Mouse (Mus musculus): Measurements from ENCODE around the gene Sgms1. TPM values are rescaled to one million over a fixed set of nuclear protein-coding genes. Genes with fewer than 3 reads are reported as not detected.

Sgms1 gene
- polyA plus RNA-seq, 1 experiment from 2014 or later = 13.8 TPM

DNA sequence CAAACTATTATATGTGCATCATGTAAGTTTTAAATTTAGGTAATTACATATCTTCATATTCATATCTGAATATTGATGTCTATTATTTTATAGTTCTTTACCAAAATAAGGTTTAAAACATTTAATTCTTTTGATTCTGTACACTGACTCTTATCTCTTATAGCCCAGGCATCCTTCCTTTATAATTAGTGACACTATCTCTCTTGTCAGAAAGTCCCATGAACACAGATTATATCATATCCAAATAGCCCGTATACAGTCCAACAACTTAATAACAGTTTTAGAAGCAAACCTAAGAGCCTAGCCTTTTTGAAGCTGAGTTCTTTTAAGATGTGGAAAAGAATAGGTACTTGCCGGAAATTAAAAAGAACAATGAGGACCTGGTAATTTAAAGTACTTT is 135.3 kb downstream of the Sgms1 start:
- Histone ChIP-seq H3K4me1 (ENCODE audit: control insufficient read depth, insufficient read depth, low read length) (peaks cover 10% of the 10 kb centered on the region; the same call in 1 of the 2 replicates), H3K36me3 (ENCODE audit: control insufficient read depth, insufficient read depth, low read length) (no peaks in the 10 kb centered on the region), H3K4me2 (ENCODE audit: low read length) (no peak overlapping the region), H3K9ac (replicated peaks; ENCODE audit: low read length) (no peak overlapping the region), H3K4me3 (replicated peaks; ENCODE audit: low read depth, low read length) (no peak overlapping the region), H3K9me3 (ENCODE audit: control insufficient read depth, low read length) (no peaks in the 10 kb centered on the region), H3K27ac (replicated peaks; ENCODE audit: low read depth, low read length) (no peak overlapping the region), H3K27me3 (ENCODE audit: control insufficient read depth, insufficient read depth, low read length) (no peaks in the 10 kb centered on the region)
- ATAC-seq (ENCODE audit: low FRiP score, low TSS enrichment) (no peak), DNase-seq (no peak)
- WGBS = 73% methylated on average over 2 of the region's 2 CpGs

DNA sequence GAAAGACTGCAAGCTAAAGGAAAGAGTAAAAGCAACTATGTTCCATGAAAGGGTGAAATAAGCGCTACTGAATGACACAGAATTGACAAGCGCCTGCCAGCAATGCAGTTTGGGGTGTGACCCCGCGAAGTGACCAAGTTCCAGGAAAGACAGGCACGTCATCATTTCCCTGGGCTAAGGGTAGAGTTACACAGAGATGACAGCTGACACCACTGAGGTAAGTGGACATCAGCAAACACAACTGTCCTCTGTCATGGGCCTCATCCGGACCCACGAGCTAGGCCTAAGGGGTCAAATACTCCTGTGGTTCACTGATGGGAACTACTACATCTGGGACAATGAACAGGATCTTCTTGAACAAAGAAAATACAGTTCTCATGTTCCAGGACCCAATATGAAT is 136.5 kb downstream of the Sgms1 start:
- Histone ChIP-seq H3K9ac (replicated peaks; ENCODE audit: low read length) (no peak overlapping the region), H3K4me1 (ENCODE audit: control insufficient read depth, insufficient read depth, low read length) (peaks cover 10% of the 10 kb centered on the region; the same call in 1 of the 2 replicates), H3K27me3 (ENCODE audit: control insufficient read depth, insufficient read depth, low read length) (no peaks in the 10 kb centered on the region), H3K4me2 (ENCODE audit: low read length) (no peak overlapping the region), H3K9me3 (ENCODE audit: control insufficient read depth, low read length) (no peaks in the 10 kb centered on the region), H3K4me3 (replicated peaks; ENCODE audit: low read depth, low read length) (no peak overlapping the region), H3K27ac (replicated peaks; ENCODE audit: low read depth, low read length) (no peak overlapping the region), H3K36me3 (ENCODE audit: control insufficient read depth, insufficient read depth, low read length) (no peaks in the 10 kb centered on the region)
- no peak for ATAC-seq (ENCODE audit: low FRiP score, low TSS enrichment)
- 88% methylated on average over 7 of the region's 7 CpGs for WGBS
- no peak for DNase-seq

DNA sequence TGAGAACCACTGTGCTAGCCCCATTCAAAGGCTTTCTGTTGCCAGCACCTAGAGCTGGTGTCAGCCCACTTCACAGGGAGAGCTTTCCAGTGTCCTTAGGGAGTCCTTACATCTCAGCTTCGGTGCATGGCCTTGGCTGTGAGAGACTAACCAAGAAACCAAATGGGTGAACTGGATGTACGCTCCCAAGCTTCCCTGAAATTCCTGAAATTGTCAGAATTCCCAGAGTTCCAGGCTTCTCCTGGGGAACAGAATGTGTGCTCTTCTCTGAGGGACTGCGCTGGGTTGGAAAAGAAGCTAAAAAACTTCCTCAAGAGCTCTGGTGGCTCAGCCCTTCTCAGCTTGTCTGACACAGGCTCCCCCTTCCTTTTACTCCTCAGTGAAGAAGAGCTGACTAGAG is 137.1 kb downstream of the Sgms1 start:
- Histone ChIP-seq H3K9me3 (ENCODE audit: control insufficient read depth, low read length) (no peaks in the 10 kb centered on the region), H3K9ac (replicated peaks; ENCODE audit: low read length) (no peak overlapping the region), H3K4me1 (ENCODE audit: control insufficient read depth, insufficient read depth, low read length) (peaks cover 10% of the 10 kb centered on the region; the same call in 1 of the 2 replicates), H3K27me3 (ENCODE audit: control insufficient read depth, insufficient read depth, low read length) (no peaks in the 10 kb centered on the region), H3K36me3 (ENCODE audit: control insufficient read depth, insufficient read depth, low read length) (no peaks in the 10 kb centered on the region), H3K27ac (replicated peaks; ENCODE audit: low read depth, low read length) (no peak overlapping the region), H3K4me3 (replicated peaks; ENCODE audit: low read depth, low read length) (no peak overlapping the region), H3K4me2 (ENCODE audit: low read length) (no peak overlapping the region)
- DNase-seq (no peak), ATAC-seq (ENCODE audit: low FRiP score, low TSS enrichment) (no peak)
- WGBS = 79% methylated on average over 3 of the region's 3 CpGs

DNA sequence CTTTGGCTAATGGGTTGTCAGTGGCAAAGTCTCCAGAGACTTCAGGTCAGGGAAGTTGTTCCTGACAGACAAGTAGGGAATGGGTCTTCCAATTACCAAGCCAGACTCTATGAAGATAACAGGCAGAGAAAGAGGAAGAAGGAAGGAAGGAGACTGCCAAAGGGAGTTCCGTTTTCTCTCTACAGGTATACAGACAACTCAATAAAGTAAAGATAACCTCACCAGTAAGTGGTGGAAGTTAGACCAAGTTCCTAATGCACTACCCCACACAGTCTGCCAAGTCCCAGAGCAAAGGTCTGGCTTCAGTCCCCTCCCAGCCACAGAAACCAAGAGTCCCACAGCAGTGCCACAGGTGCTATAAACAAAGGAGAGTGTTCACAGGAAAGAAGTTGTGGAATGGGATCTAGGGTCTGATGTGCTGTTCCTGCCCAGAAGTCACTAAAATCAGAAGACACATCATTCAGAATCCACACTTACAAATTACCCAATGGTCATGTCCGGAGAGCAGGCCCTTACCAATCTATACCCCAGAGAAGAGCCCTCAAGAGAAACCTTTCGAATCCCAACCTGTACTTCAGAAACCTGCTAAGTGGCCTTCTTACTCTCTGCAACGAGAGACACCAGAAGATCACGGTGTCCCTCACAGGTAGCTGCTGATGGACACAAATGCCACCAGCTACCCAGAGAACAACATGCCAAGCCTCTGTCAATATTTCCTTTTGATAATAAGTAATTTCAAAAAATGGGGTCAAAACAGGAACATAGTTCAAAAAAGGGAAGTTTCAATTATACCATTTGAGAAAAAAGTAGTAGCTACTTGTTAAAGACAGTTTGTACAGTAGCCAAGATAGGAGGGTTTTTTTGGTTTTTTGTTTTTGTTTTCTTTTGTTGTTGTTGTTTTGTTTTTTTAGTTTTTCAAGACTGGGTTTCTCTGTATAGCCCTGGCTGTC is 140.1 kb downstream of the Sgms1 start:
- no peak overlapping the region for H3K9ac ChIP-seq (replicated peaks; ENCODE audit: low read length)
- H3K4me3 ChIP-seq (replicated peaks; ENCODE audit: low read depth, low read length) = no peak overlapping the region
- WGBS = 96% methylated on average over 5 of the region's 5 CpGs
- ATAC-seq (ENCODE audit: low FRiP score, low TSS enrichment) = no peak
- no peak overlapping the region for H3K4me2 ChIP-seq (ENCODE audit: low read length)
- DNase-seq = no peak
- H3K27me3 ChIP-seq (ENCODE audit: control insufficient read depth, insufficient read depth, low read length) = no peaks in the 10 kb centered on the region
- no peaks in the 10 kb centered on the region for H3K36me3 ChIP-seq (ENCODE audit: control insufficient read depth, insufficient read depth, low read length)
- H3K4me1 ChIP-seq (ENCODE audit: control insufficient read depth, insufficient read depth, low read length) = no peaks in the 10 kb centered on the region
- H3K9me3 ChIP-seq (ENCODE audit: control insufficient read depth, low read length) = no peaks in the 10 kb centered on the region
- H3K27ac ChIP-seq (replicated peaks; ENCODE audit: low read depth, low read length) = no peak overlapping the region

DNA sequence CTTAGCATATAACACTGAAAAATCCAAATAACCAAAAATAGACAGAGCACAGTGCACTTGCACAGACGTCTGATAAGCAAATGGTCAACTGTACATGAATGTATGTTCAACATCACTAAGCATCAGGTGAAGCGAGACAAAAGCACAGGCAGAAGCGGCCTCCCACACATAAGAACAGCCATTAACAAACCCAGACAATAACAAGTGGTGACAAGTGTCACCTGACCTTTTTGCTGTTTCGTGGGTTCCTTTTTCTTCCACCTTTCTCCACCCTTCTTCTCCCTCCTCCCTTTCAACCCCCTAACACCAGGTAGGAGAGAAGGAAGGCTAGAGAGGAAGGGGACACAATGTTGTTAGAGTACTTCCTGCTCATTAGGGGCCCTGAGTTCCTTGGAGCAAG is 144.6 kb downstream of the Sgms1 start:
- WGBS = 81% methylated on average over 4 of the region's 4 CpGs
- DNase-seq (no peak), ATAC-seq (ENCODE audit: low FRiP score, low TSS enrichment) (no peak)

DNA sequence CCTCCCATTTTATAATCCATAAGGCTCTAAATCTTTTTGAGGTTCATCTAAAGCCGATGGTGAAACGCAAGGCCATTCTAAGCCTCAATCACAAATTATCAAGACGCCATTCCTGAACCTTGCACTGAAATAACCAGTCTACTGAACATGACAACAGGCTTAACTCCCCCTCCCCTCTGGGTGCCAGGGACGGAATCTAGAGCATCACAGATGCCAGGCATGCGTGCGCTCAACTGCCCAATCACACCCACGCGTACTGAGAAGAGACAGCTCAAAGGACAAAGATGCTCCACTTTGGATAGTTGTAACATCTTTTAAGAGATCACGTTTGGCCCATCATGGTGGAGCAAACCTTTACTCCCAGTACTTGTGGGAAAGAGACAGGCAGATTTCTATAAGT is 146.3 kb downstream of the Sgms1 start:
- Histone ChIP-seq H3K27ac (replicated peaks; ENCODE audit: low read depth, low read length) (no peak overlapping the region), H3K4me1 (ENCODE audit: control insufficient read depth, insufficient read depth, low read length) (no peaks in the 10 kb centered on the region), H3K27me3 (ENCODE audit: control insufficient read depth, insufficient read depth, low read length) (no peaks in the 10 kb centered on the region), H3K9ac (replicated peaks; ENCODE audit: low read length) (no peak overlapping the region), H3K9me3 (ENCODE audit: control insufficient read depth, low read length) (no peaks in the 10 kb centered on the region), H3K36me3 (ENCODE audit: control insufficient read depth, insufficient read depth, low read length) (no peaks in the 10 kb centered on the region), H3K4me2 (ENCODE audit: low read length) (no peak overlapping the region), H3K4me3 (replicated peaks; ENCODE audit: low read depth, low read length) (no peak overlapping the region)
- ATAC-seq (ENCODE audit: low FRiP score, low TSS enrichment) = no peak
- DNase-seq = no peak
- 91% methylated on average over 9 of the region's 9 CpGs for WGBS

More for the DNA sequence above, 144.6 kb downstream of the Sgms1 start:
- Histone ChIP-seq H3K9ac (replicated peaks; ENCODE audit: low read length) (no peak overlapping the region), H3K27ac (replicated peaks; ENCODE audit: low read depth, low read length) (no peak overlapping the region), H3K4me3 (replicated peaks; ENCODE audit: low read depth, low read length) (no peak overlapping the region), H3K27me3 (ENCODE audit: control insufficient read depth, insufficient read depth, low read length) (no peaks in the 10 kb centered on the region), H3K36me3 (ENCODE audit: control insufficient read depth, insufficient read depth, low read length) (no peaks in the 10 kb centered on the region), H3K4me2 (ENCODE audit: low read length) (no peak overlapping the region), H3K4me1 (ENCODE audit: control insufficient read depth, insufficient read depth, low read length) (no peaks in the 10 kb centered on the region), H3K9me3 (ENCODE audit: control insufficient read depth, low read length) (no peaks in the 10 kb centered on the region)

DNA sequence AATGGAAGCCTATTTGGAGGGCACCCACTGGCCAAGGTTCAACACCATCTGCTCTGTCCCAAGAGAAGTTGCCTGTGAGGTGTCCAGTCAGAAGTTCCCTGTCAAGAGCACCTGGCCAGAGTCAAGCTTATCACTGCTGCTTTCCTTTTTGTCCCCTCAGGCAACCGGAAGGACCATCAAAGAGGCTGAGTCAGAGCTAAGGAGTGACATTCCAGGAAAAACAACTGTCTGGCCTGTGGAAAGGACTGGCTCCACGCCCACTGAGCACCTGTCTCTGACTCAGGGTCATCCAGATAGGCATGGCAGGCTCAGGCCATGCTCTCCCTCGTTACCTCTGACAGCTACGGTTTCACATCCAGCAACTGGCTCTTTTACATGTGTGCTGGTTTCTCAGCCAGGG is 147.4 kb downstream of the Sgms1 start:
- ATAC-seq (ENCODE audit: low FRiP score, low TSS enrichment) (no peak), DNase-seq (no peak)
- Histone ChIP-seq H3K9me3 (ENCODE audit: control insufficient read depth, low read length) (no peaks in the 10 kb centered on the region), H3K4me1 (ENCODE audit: control insufficient read depth, insufficient read depth, low read length) (no peaks in the 10 kb centered on the region), H3K36me3 (ENCODE audit: control insufficient read depth, insufficient read depth, low read length) (no peaks in the 10 kb centered on the region), H3K4me2 (ENCODE audit: low read length) (no peak overlapping the region), H3K4me3 (replicated peaks; ENCODE audit: low read depth, low read length) (no peak overlapping the region), H3K27ac (replicated peaks; ENCODE audit: low read depth, low read length) (no peak overlapping the region), H3K27me3 (ENCODE audit: control insufficient read depth, insufficient read depth, low read length) (no peaks in the 10 kb centered on the region), H3K9ac (replicated peaks; ENCODE audit: low read length) (no peak overlapping the region)
- WGBS = 88% methylated on average over 4 of the region's 4 CpGs

DNA sequence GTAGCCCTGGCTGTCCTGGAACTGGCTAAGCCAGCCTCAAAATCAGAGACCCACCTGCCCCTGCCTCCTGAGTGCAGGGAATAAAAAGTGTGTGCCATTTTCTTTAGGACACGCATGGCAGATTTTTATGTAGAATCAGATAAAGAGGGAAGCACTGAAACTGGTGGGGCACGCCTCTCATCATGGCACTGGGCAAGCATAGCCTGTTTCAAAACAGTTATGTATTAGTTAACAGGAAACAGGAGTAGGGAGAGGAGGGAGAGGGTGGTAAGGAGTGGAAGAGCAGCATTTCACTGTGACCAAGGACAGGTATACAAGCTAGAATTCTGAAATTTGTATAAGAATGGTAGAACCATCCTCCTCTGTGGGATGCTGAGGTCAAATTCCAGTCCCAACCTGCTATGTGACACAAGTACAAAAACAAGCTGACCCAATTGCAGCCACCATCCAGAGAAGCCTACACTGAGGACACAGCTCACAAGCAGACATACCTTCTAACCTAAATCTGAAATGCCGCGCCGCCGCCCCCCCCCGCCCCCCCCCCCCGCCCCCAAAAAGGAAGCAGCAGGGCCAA is 149.0 kb downstream of the Sgms1 start:
- H3K4me1 ChIP-seq (ENCODE audit: control insufficient read depth, insufficient read depth, low read length) = no peaks in the 10 kb centered on the region
- no peaks in the 10 kb centered on the region for H3K9me3 ChIP-seq (ENCODE audit: control insufficient read depth, low read length)
- DNase-seq = no peak
- H3K4me2 ChIP-seq (ENCODE audit: low read length) = no peak overlapping the region
- no peaks in the 10 kb centered on the region for H3K27me3 ChIP-seq (ENCODE audit: control insufficient read depth, insufficient read depth, low read length)
- no peak overlapping the region for H3K27ac ChIP-seq (replicated peaks; ENCODE audit: low read depth, low read length)
- no peak overlapping the region for H3K9ac ChIP-seq (replicated peaks; ENCODE audit: low read length)
- no peak overlapping the region for H3K4me3 ChIP-seq (replicated peaks; ENCODE audit: low read depth, low read length)
- ATAC-seq (ENCODE audit: low FRiP score, low TSS enrichment) = no peak
- H3K36me3 ChIP-seq (ENCODE audit: control insufficient read depth, insufficient read depth, low read length) = no peaks in the 10 kb centered on the region
- WGBS = 68% methylated on average over 8 of the region's 8 CpGs

DNA sequence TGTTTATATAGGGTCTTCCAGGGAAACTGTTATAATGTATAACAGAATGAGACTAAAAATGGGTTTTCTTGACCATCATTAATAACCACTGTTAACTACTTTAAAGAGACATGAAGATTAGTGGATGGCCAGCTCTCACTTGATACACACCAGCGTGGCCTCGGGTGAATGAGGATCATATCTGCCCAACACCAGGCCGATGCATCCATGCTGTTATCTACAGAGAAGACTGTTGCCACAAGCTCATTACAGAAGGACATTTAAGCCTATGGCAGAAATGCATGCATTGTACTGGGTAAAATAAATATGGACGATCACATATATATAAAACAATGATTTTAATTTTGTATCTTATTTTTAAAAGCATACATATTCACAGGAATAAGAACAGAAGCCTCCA is 149.6 kb downstream of the Sgms1 start:
- Histone ChIP-seq H3K4me1 (ENCODE audit: control insufficient read depth, insufficient read depth, low read length) (no peaks in the 10 kb centered on the region), H3K4me3 (replicated peaks; ENCODE audit: low read depth, low read length) (no peak overlapping the region), H3K9me3 (ENCODE audit: control insufficient read depth, low read length) (no peaks in the 10 kb centered on the region), H3K27ac (replicated peaks; ENCODE audit: low read depth, low read length) (no peak overlapping the region), H3K4me2 (ENCODE audit: low read length) (no peak overlapping the region), H3K9ac (replicated peaks; ENCODE audit: low read length) (no peak overlapping the region), H3K27me3 (ENCODE audit: control insufficient read depth, insufficient read depth, low read length) (no peaks in the 10 kb centered on the region), H3K36me3 (ENCODE audit: control insufficient read depth, insufficient read depth, low read length) (no peaks in the 10 kb centered on the region)
- WGBS = 93% methylated on average over 4 of the region's 4 CpGs
- no peak for DNase-seq
- ATAC-seq (ENCODE audit: low FRiP score, low TSS enrichment) = no peak

Data from midbrain, embryonic 14.5 days (tissue).